Mouse (Mus musculus) cerebellum, adult 2 months (tissue): ENCODE results near the gene Tnr.

Experiments used
- CTCF ChIP-seq: fragments of 200-500 bp; IDR thresholded peaks from 2 replicates; pipeline ENCODE4 v1.5.1; 2011; ENCODE audit warnings: low read depth, mild to moderate bottlenecking, control low read depth, low read length, moderate library complexity, borderline replicate concordance; ENCODE audit not compliant: insufficient read depth
- POLR2A ChIP-seq: fragments of 200-500 bp; IDR thresholded peaks from 2 replicates; pipeline ENCODE4 v1.6.1; 2011; ENCODE audit warnings: low read length, control low read depth, borderline replicate concordance; ENCODE audit not compliant: insufficient read depth

- TF ChIP-seq CTCF (no peak), POLR2A (no peak)
These were observed 12.9 kb upstream of the Tnr start for GRCm38 (mm10) chr1:159510667-159511066.
